Mouse (Mus musculus) liver, adult 2 months (tissue): ENCODE measurements around the gene Stpg4. TPM values are rescaled to one million over a fixed set of nuclear protein-coding genes. Genes with fewer than 3 reads are reported as not detected.

Experiments
- DNase-seq: peaks from one replicate; pipeline ENCODE4 v3.0.0-alpha.2; 2011; ENCODE audit warnings: low read depth, low spot score; ENCODE audit errors: extremely low read depth
- H3K27ac ChIP-seq: fragments of 200-500 bp; replicated peaks from 2 replicates; pipeline ENCODE4 v1.5.1; 2012; ENCODE audit warnings: low read depth, mild to moderate bottlenecking, control low read depth, inconsistent platforms, low read length; ENCODE audit not compliant: insufficient read depth
- H3K27me3 ChIP-seq: fragments of 200-500 bp; 2 replicates; pipeline ENCODE4 v1.6.1; 2012; ENCODE audit warnings: mild to moderate bottlenecking, moderate library complexity, low read length, inconsistent platforms; ENCODE audit not compliant: control insufficient read depth, insufficient read depth
- H3K36me3 ChIP-seq: fragments of 200-500 bp; 2 replicates; pipeline ENCODE4 v1.6.1; 2012; ENCODE audit warnings: low read length, inconsistent platforms; ENCODE audit not compliant: control insufficient read depth, insufficient read depth
- H3K4me1 ChIP-seq: fragments of 200-500 bp; 2 replicates; pipeline ENCODE4 v1.6.1; 2011; ENCODE audit warnings: low read length; ENCODE audit not compliant: control insufficient read depth, insufficient read depth
- H3K4me3 ChIP-seq: fragments of 200-500 bp; 2 replicates; pipeline ENCODE4 v1.5.1; 2011; ENCODE audit warnings: low read depth, mild to moderate bottlenecking, control low read depth, low read length, moderate library complexity; ENCODE audit not compliant: insufficient read depth
- H3K79me2 ChIP-seq: fragments of 200-500 bp; 2 replicates; pipeline ENCODE4 v1.6.1; 2012; ENCODE audit warnings: inconsistent platforms, mild to moderate bottlenecking, low read length, moderate library complexity; ENCODE audit not compliant: control insufficient read depth, insufficient read depth
- H3K9ac ChIP-seq: fragments of 200-500 bp; 2 replicates; pipeline ENCODE4 v1.6.1; 2012; ENCODE audit warnings: low read depth, mild to moderate bottlenecking, control low read depth, inconsistent platforms, low read length
- CTCF ChIP-seq: fragments of 200-500 bp; IDR thresholded peaks from 2 replicates; pipeline ENCODE4 v1.5.1; 2011; ENCODE audit warnings: low read depth, low read length, control low read depth
- POLR2A ChIP-seq: fragments of 200-500 bp; IDR thresholded peaks from 2 replicates; pipeline ENCODE4 v1.6.1; 2011; ENCODE audit warnings: low read length, control low read depth; ENCODE audit not compliant: insufficient read depth; ENCODE audit errors: extremely low read depth
- WGBS: fragments of 180-500 bp; shearing (Covaris S2); methylation state at CpG from one replicate; pipeline ENCODE4 v1.1.7; 2018; 5-methylcytosine and 5-hydroxymethylcytosine counted together
- polyA plus RNA-seq: library from polyadenylated mRNA; depleted of rRNA; stranded (reverse); fragments of >200 nt; gene quantifications from 2 replicates; pipeline ENCODE4 v1.2.3, GENCODE M21; 2012
- total RNA-seq: library from RNA; depleted of rRNA; stranded (reverse); fragments of >200 nt; gene quantifications from 2 replicates; pipeline ENCODE4 v1.2.3, GENCODE M21; 2014

Gene Stpg4
- total and polyA plus RNA-seq, 2 experiments, result not detected

DNA sequence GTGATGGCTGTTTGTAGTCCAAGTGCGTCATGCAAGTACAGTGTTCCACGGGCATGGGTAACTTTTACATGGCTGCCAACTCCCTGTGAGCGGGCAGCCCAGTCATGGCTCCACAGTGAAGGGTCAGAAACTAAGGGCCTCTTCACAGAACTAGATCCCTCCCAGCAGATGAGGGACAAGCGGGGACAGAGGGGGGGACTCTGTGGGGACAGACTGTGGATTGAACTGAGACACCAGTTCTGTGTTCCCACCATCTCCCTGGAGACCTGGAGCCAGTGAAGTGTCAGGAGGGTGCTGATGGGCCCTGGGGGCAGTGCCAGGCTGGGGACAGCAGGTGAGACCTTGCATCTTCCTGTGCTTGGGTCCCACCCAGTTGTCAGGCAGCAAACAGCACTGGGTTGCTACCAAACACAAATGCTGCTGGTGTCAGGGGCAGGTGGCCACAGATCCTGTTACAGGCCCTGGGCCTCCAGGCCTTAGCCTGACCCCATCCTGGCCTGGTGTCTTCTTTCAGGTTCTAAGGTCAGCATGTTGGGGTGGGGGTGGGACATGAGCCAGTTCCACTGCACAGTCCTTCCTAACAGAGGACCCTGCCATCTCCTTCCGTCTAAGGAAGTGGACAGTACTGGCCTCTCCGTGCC is 50.6 kb downstream of the Stpg4 start:
- WGBS, result 65% methylated on average over 6 of the region's 6 CpGs
- TF ChIP-seq CTCF (no peak), POLR2A (no peak)
- Histone ChIP-seq H3K4me3 (no peak overlapping the region), H3K27ac (no peak overlapping the region), H3K79me2 (no peaks in the 10 kb centered on the region), H3K9ac (no peak overlapping the region), H3K36me3 (no peaks in the 10 kb centered on the region; the same call in 1 of the 2 replicates), H3K27me3 (no peaks in the 10 kb centered on the region), H3K4me1 (peaks cover 12% of the 10 kb centered on the region)
- peak; percentile 52 for DNase-seq

DNA sequence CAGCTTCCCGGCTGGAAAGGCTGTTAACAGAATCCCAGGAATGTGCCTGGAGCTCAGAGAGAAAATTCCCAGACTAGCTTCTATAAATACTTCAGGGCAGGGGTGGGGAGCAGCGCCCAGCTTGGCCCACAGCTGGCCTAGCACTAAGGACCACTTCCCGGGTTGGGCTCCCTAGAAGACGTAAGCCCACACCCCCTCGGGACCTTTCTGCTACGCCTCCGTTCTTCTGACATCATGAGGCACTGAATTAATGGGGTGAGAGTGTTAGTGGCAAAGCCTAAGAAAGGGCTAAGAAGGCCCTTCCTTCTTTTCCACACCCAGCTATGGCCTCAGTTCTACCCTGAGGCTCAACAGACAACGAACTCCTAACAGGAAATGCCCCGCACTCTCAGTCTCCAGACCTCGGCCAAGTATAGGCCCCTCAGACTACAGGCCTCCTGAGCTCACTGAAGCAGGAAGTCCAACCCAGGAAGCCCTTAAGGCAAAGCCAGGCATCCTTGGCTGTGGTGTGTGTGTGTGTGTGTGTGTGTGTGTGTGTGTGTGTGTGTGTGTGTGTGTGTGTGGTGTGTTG is 51.5 kb downstream of the Stpg4 start:
- Histone ChIP-seq H3K27ac (peak overlapping the region; percentile 25; the same call in 1 of the 2 replicates), H3K79me2 (no peaks in the 10 kb centered on the region), H3K4me3 (no peak overlapping the region), H3K27me3 (no peaks in the 10 kb centered on the region), H3K9ac (no peak overlapping the region), H3K36me3 (no peaks in the 10 kb centered on the region; the same call in 1 of the 2 replicates), H3K4me1 (peaks cover 12% of the 10 kb centered on the region)
- no peak for DNase-seq
- 73% methylated on average over 10 of the region's 10 CpGs for WGBS
- TF ChIP-seq CTCF (no peak), POLR2A (no peak)

DNA sequence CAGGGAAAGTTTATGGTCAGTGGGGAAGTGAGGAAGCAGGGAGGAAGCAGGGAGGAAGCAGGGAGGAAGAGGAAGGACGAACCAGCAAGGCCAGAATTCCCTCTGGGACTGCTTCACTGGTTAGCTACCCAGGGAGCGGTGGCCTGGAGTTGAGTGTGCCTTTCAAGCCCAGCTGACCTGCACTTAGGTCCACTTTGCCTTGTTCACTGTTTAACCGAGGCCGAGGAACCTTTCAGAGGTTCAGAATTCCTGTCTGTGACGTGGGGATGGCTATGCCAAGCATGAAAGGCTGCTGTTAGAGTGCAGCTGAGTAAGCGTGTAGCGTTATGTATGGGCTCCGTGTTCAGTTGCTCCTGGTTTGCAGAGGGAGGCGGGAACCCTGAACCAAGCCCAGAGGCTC is 54.2 kb downstream of the Stpg4 start:
- peaks cover 3% of the 10 kb centered on the region; the same call in 1 of the 2 replicates for H3K36me3 ChIP-seq
- peaks cover 12% of the 10 kb centered on the region for H3K4me1 ChIP-seq
- no peak overlapping the region for H3K27ac ChIP-seq
- WGBS, result 93% methylated on average over 9 of the region's 9 CpGs
- no peaks in the 10 kb centered on the region for H3K27me3 ChIP-seq
- no peaks in the 10 kb centered on the region for H3K79me2 ChIP-seq
- no peak for DNase-seq
- no peak overlapping the region for H3K4me3 ChIP-seq
- TF ChIP-seq CTCF (no peak), POLR2A (no peak)
- H3K9ac ChIP-seq, result no peak overlapping the region

DNA sequence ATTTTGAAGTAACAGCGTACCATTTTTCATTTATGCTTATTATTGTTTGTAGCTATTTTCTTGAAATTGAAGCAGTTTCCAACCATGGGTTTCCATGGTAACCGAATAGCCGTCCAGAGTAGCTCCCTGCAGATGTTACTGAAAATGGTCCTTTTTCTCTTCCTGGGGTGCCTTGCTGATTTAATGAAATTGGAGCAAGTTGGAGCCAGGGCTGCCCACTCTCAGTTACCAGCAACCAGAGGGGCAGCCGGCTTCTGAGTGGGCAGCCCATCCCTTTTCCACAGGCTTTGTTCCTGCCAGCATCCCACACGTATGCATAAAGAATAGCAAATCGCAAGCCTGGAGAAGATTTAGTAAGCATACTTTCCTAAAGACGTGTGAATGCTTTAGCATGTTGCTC is 55.4 kb downstream of the Stpg4 start:
- WGBS, result 96% methylated on average over 7 of the region's 7 CpGs
- Histone ChIP-seq H3K4me1 (peaks cover 8% of the 10 kb centered on the region; the same call in 1 of the 2 replicates), H3K27ac (no peak overlapping the region), H3K79me2 (no peaks in the 10 kb centered on the region), H3K4me3 (no peak overlapping the region), H3K27me3 (no peaks in the 10 kb centered on the region), H3K36me3 (peaks cover 3% of the 10 kb centered on the region; the same call in 1 of the 2 replicates), H3K9ac (no peak overlapping the region)
- TF ChIP-seq POLR2A (no peak), CTCF (no peak)
- DNase-seq, result no peak

DNA sequence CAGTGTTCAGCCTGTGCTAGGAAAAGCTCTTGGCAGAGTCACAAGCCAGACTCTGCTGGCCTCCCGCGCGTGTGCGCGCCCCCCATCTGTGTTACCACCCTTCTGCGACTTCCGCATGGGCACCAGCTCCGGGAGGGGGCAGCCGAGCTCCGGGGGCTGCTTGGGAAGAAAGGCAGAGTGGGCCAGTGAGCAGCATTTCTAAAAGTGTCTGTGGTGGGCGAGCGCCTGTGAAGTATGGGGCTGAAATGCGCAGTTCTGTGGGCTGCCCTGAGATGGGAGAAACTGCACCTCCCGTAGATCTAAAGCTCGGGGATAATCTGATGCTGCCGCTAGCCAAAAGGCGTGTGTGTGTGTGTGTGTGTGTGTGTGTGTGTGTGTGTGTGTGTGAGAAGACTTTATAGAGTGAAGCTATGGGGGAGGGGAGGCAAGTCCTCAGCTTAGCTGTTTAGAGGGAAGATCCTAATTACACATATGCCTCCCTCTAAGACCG is 58.2 kb downstream of the Stpg4 start:
- no peak for TF ChIP-seq POLR2A
- TF ChIP-seq CTCF, result no peak
- 90% methylated on average over 18 of the region's 18 CpGs for WGBS
- H3K4me1 ChIP-seq, result no peaks in the 10 kb centered on the region

DNA sequence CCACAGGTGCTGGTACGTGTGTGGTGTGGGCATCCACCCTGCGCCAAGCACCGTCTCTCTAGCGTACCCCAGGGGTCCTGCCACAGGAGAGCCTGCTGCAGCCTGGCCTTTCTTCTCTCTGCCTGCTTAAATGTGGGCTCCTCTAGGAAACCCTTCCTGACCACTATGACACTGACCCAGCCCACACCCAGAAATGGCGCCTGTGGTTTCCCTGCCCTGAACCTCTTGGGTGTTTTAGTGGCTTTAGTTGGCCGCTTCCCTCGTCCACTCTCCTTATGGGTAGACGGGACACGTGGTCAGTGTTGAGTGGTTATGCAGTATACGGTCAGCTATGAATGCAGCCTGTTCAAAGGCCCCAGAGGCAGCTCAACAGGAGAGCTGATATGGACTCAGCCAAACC is 59.1 kb downstream of the Stpg4 start:
- TF ChIP-seq CTCF (no peak), POLR2A (no peak)
- H3K4me3 ChIP-seq, result no peak overlapping the region
- 94% methylated on average over 10 of the region's 10 CpGs for WGBS

More for the DNA sequence above, 58.2 kb downstream of the Stpg4 start:
- no peaks in the 10 kb centered on the region for H3K27me3 ChIP-seq
- H3K36me3 ChIP-seq, result peaks cover 5% of the 10 kb centered on the region; the same call in 1 of the 2 replicates
- DNase-seq, result no peak
- no peak overlapping the region for H3K4me3 ChIP-seq
- no peaks in the 10 kb centered on the region for H3K79me2 ChIP-seq
- H3K27ac ChIP-seq, result no peak overlapping the region
- no peak overlapping the region for H3K9ac ChIP-seq

More for the DNA sequence above, 59.1 kb downstream of the Stpg4 start:
- no peak for DNase-seq
- H3K79me2 ChIP-seq, result no peaks in the 10 kb centered on the region
- H3K27ac ChIP-seq, result no peak overlapping the region
- H3K27me3 ChIP-seq, result no peaks in the 10 kb centered on the region
- peaks cover 5% of the 10 kb centered on the region; the same call in 1 of the 2 replicates for H3K36me3 ChIP-seq
- no peaks in the 10 kb centered on the region for H3K4me1 ChIP-seq
- H3K9ac ChIP-seq, result no peak overlapping the region
